Mouse (Mus musculus) CH12.LX (cell line): ENCODE measurements at regions not wholly inside any gene's neighbourhood (a gene's known extent, or its start where the extent isn't known, plus 50 kb on each side); places are given as distances from the start of the nearest gene placed in this dataset.

ENCODE experiments used
- CHD2 ChIP-seq: IDR thresholded peaks from 2 replicates; pipeline ENCODE4 v1.6.1; 2011; ENCODE audit warnings: low read length, improper control_type of control experiment
- CTCF ChIP-seq, 2 experiments: IDR thresholded peaks in 1 of 2; conservative IDR thresholded peaks in 1 of 2; 2 replicates each; pipeline ENCODE4 v1.5.1; 2011 to 2012; ENCODE audit warnings: low read depth in 2 of 2, low read length in 2 of 2, improper control_type of control experiment in 1 of 2, inconsistent platforms in 1 of 2, mild to moderate bottlenecking in 1 of 2, moderate library complexity in 1 of 2
- ELF1 ChIP-seq: IDR thresholded peaks from 2 replicates; pipeline ENCODE4 v1.6.1; 2014; ENCODE audit warnings: low read depth, mild to moderate bottlenecking, inconsistent platforms, low read length, improper control_type of control experiment
- EP300 ChIP-seq: IDR thresholded peaks from 2 replicates; pipeline ENCODE4 v1.6.1; 2011; ENCODE audit warnings: low read length, improper control_type of control experiment
- IRF4 ChIP-seq: IDR thresholded peaks from 2 replicates; pipeline ENCODE4 v1.6.1; 2014; ENCODE audit warnings: low read depth, mild to moderate bottlenecking, inconsistent platforms, low read length, improper control_type of control experiment
- KAT2A ChIP-seq: IDR thresholded peaks from 2 replicates; pipeline ENCODE4 v1.6.1; 2012; ENCODE audit warnings: low read length, improper control_type of control experiment, inconsistent platforms; ENCODE audit not compliant: insufficient replicate concordance
- MAZ ChIP-seq: IDR thresholded peaks from 2 replicates; pipeline ENCODE4 v1.6.1; 2012; ENCODE audit warnings: low read depth, mild to moderate bottlenecking, inconsistent platforms, low read length, improper control_type of control experiment, moderate library complexity
- POLR2A ChIP-seq: IDR thresholded peaks from 2 replicates; pipeline ENCODE4 v1.6.1; 2011; ENCODE audit warnings: low read depth, mild to moderate bottlenecking, improper control_type of control experiment, low read length
- POLR2AphosphoS2 ChIP-seq: IDR thresholded peaks from 2 replicates; pipeline ENCODE4 v1.6.1; 2011; ENCODE audit warnings: low read depth, low read length, improper control_type of control experiment
- ZNF384 ChIP-seq: IDR thresholded peaks from 2 replicates; pipeline ENCODE4 v1.6.1; 2012; ENCODE audit warnings: low read depth, low read length, improper control_type of control experiment, inconsistent platforms

- TF ChIP-seq KAT2A = no peak
- no peak for TF ChIP-seq ZNF384
- no peak for TF ChIP-seq ELF1
- no peak for TF ChIP-seq CTCF (conservative IDR thresholded peaks at IDR 0.05 in 1 of 2, IDR thresholded peaks at IDR 0.05 in 1 of 2; ENCODE audit: low read depth in 2 of 2, low read length in 2 of 2)
- TF ChIP-seq POLR2A = no peak
- TF ChIP-seq MAZ = no peak
- no peak for TF ChIP-seq POLR2AphosphoS2
- no peak for TF ChIP-seq CHD2
- no peak for TF ChIP-seq EP300
- no peak for TF ChIP-seq IRF4
Measured at GRCm38 (mm10) chr7:124500636-124501035, 518.0 kb downstream of the Hs3st4 start.
